Mouse (Mus musculus) cerebellum, adult 9-11 months (tissue): ENCODE data around the gene 1700001C19Rik.

Source experiments
- DNase-seq: peaks from one replicate; pipeline ENCODE4 v3.0.0; 2022

Gene 1700001C19Rik

DNA sequence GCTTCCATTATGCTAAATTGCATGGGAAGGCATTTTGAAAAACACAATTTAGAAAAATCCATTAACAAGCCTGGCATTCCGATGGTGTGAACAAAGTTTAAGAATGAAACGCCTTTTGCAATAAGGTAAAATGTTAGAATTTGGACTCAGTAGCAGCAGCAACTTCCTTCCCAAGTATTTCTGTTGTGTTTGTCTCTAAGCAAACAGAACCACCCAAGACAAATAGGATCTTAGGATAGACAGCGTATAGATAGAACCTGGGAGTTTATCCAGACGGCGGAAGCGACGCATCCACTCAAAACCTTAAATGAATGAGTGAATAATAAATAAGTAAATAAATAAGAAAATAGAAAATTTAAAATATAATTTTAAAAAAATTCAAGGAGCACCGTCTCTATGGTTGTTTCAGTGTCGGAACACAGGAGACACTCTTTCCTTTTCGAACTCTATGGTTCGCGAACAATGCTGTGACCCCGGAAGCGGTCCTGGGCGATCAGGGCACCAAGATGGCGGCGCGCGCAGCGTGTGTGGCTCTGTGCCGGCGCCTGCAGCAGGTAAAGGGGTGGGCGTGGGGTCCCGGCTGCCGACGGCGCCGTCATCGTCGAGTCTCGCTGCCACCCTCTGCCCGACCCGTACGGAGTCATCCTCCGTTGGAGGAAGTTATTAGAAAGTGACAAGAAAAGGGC, 68.6 kb downstream of the 1700001C19Rik start, which contains the start of gene Mrps10:
Mrps10 (plus strand) TSS at position 487 of the 686 bp plus-strand sequence.
- DNase-seq = peak; percentile 87
